Mouse (Mus musculus): ENCODE measurements around the gene Mtf1.
A peak's percentile ranks its signal among the peaks of the same experiment; 100 is the strongest.

Gene Mtf1

DNA sequence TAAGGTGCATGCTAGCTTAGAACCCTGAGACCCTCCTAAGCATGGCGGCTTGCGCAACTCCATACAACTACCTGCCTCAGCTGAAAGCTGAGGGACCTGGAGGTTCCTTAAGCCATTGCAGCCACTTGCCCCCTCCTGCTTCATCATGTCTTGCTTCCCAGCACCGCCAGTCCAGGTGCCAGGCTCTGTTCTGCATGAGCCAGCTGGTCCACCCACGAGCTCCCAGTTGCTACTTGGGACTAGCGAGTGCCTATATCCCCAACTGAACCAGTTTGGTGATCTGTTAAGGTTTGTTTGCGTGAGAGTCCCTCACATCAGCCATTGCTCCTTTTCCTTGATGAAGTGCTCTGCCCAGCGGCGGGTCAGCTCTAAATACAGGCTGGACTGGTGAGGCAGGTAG, 54.4 kb downstream of the Mtf1 start:
- DNase-seq, result no peak

GRCm38 (mm10) chr4:124858370-124858769, 56.5 kb downstream of the Mtf1 start:
- DNase-seq, result no peak

- peak; percentile 79 for DNase-seq
Observed at GRCm38 (mm10) chr4:124860446-124860845, 58.5 kb downstream of the Mtf1 start.

GRCm38 (mm10) chr4:124861283-124862188, 59.6 kb downstream of the Mtf1 start, which contains the start of gene Maneal:
TSS of gene Maneal (minus strand) at chr4:124862171.
- DNase-seq, result no peak

DNA sequence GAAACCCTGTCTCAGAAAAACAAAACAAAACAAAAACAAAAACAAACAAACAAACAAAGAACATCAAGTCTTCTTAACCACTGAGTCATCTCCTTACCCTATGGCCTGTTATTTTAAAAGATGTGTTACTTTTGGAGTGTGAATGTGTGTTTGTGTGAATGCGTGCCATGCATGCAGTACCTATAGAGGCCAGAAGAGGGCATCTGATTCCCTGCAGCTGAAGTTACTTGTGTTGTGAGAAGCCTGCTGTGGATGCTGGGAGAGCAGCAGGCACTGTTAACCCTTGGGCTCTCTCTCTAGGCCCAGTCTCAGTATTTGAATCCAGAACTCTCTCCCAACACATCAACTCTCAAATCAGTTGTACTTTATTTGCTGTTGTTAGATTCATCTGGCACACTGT, 70.8 kb downstream of the Mtf1 start:
- no peak for DNase-seq

GRCm38 (mm10) chr4:124880599-124880998, 78.7 kb downstream of the Mtf1 start, which contains the start of gene Epha10:
TSS of gene Epha10 (plus strand) at chr4:124880899.
- DNase-seq, result no peak

DNA sequence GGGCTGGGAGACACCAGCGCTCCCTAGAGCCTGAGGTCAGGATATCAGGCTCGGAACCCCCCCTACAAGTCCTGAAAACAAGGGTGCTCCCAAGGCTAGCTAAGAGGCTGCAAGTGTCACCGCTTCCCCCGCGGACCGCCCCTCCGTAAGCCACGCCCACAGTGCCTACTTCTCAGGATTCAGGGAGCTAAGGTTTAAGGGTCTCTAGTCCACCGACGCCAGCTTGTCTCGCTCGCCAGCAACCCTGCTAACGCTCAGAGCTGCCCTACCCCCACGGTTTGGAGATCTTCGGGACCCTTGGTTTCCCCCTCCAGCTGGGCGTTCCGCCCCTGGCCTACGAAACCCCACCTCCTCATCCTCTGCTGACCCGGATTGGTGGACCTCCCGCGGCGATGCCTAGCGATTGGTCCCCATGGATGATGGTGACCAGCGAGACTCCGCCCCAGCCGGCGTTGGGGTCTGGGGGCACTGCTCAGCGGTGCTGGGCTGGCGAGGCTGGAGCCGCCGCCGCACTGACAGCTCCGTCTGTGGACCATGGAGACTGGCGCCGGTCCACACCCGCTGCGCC, 79.5 kb downstream of the Mtf1 start:
- DNase-seq, result no peak

GRCm38 (mm10) chr4:124882151-124882729, 80.3 kb downstream of the Mtf1 start:
- DNase-seq, result peak; percentile 60

GRCm38 (mm10) chr4:124888702-124889101, 86.8 kb downstream of the Mtf1 start:
- DNase-seq, result no peak

DNA sequence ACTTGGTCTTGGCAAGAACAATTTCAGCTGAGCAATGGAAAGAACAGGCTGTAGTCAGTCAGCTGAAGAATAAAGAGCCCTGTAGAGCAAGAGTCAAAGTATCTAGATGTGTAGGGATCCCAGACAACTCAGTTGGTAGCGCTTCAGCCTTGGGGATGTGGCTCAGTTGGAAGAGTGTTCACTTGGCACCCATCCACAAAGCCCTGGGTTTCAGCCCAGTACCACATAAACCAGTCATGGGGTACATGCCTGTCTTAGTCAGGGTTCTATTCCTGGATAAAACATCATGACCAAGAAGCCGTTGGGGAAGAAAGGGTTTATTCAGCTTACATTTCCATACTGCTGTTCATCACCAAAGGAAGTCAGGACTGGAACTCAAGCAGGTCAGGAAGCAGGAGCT, 88.0 kb downstream of the Mtf1 start:
- DNase-seq, result no peak

- DNase-seq, result no peak
Observed at GRCm38 (mm10) chr4:124890831-124891230, 88.9 kb downstream of the Mtf1 start.

DNA sequence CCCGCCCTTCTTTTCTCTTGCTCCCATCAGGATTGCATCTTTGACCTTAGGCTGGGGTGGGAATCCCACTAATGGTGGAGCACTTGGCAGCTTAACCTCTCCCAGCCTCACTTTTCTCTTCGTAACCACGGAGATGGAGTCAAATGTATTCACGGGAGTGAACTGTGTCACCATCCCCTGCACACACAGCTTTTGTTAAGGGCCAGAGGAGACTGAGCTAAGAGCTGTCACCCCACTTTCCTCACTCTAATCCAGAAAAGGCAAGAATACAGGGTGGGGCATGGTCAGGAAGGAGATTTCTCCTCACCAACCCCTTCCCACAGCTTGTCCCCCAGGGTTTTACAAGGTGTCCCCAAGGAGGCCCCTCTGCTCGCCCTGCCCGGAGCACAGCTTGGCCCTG, 91.9 kb downstream of the Mtf1 start:
- no peak for DNase-seq

- DNase-seq, result no peak
Observed at GRCm38 (mm10) chr4:124894508-124895428, 92.9 kb downstream of the Mtf1 start.

GRCm38 (mm10) chr4:124898428-124898827, 96.5 kb downstream of the Mtf1 start:
- DNase-seq, result no peak

All from thymus, postnatal 4 days (tissue).